Comparison of ENCODE assay signal across 9 mouse cellular contexts in genomic region chr2:103018817-103019494, GRCm38 (mm10). TPM values are rescaled to one million over a fixed set of nuclear protein-coding genes. Genes with fewer than 3 reads are reported as not detected.
A peak's percentile ranks its signal among the peaks of the same experiment; 100 is the strongest.
DNase-seq lines count a peak whose midpoint lies in the region; ATAC-seq and TF ChIP-seq lines count a peak whose summit lies in the region.
"Had no signal": no experiment of that assay in that cellular context is flagged by ENCODE, and none has a peak within 500 bp of the region (broad histone marks: within the 10 kb centered on the region; RNA-seq: fewer than 3 reads in every experiment).

No protein-coding gene starts in this region.

- peak; percentile 56 for TF ChIP-seq CTCF in liver, postnatal 0 days (IDR thresholded peaks at IDR 0.05; ENCODE audit: low read depth)

- no peak for TF ChIP-seq EP300 in liver, postnatal 0 days (IDR thresholded peaks at IDR 0.05; ENCODE audit: low read depth)

- H3K9ac ChIP-seq in embryonic facial prominence, embryonic 11.5 days (replicated peaks; ENCODE audit: low read length) = no peak overlapping the region
- H3K9ac ChIP-seq in liver, postnatal 0 days (replicated peaks) = no peak overlapping the region

- H3K4me3 ChIP-seq in embryonic facial prominence, embryonic 11.5 days (ENCODE audit: low read depth, low read length) = no peak overlapping the region
- no peak overlapping the region for H3K4me3 ChIP-seq in embryonic facial prominence, embryonic 10.5 days
- H3K4me3 ChIP-seq in liver, postnatal 0 days (ENCODE audit: low read depth, low read length) = no peak overlapping the region

- no peak for ATAC-seq in embryonic facial prominence, embryonic 11.5 days (replicated peaks; ENCODE audit: insufficient number of reproducible peaks, low FRiP score, low TSS enrichment, low read depth)
- no peak for ATAC-seq in liver, postnatal 0 days

- H3K4me2 ChIP-seq in embryonic facial prominence, embryonic 11.5 days (ENCODE audit: low read depth, low read length) = no peak overlapping the region
- H3K4me2 ChIP-seq in liver, postnatal 0 days (ENCODE audit: low read depth, low read length) = no peak overlapping the region

- H3K9me3 ChIP-seq in embryonic facial prominence, embryonic 11.5 days (replicated peaks; ENCODE audit: control insufficient read depth, low read length) = no peaks in the 10 kb centered on the region
- no peaks in the 10 kb centered on the region for H3K9me3 ChIP-seq in embryonic facial prominence, embryonic 10.5 days
- H3K9me3 ChIP-seq in liver, postnatal 0 days (ENCODE audit: low read length) = no peaks in the 10 kb centered on the region

- peak; percentile 61 for DNase-seq in embryonic facial prominence, embryonic 11.5 days (ENCODE audit: low spot score)
- no peak for DNase-seq in embryonic facial prominence, embryonic 10.5 days (ENCODE audit: low spot score)
- no peak for DNase-seq in liver, postnatal 0 days
- no peak for DNase-seq in liver
- DNase-seq in induced T-regulatory cell, adult 2 months (ENCODE audit: low read depth) = peak; percentile 76
- peak; percentile 37 for DNase-seq in retina, postnatal 7 days (ENCODE audit: low read depth, low spot score)
- no peak for DNase-seq in right cerebral cortex, postnatal 14 days
- DNase-seq in right cerebral cortex, postnatal 25 days = no peak
- DNase-seq: gastrocnemius, postnatal 10 days had no signal

- H3K27me3 ChIP-seq in embryonic facial prominence, embryonic 11.5 days (ENCODE audit: control insufficient read depth, insufficient read depth, low read length) = no peaks in the 10 kb centered on the region
- H3K27me3 ChIP-seq in embryonic facial prominence, embryonic 10.5 days (replicated peaks; ENCODE audit: low read depth, poor library complexity, severe bottlenecking) = no peaks in the 10 kb centered on the region
- H3K27me3 ChIP-seq in liver, postnatal 0 days (ENCODE audit: insufficient read depth, low read length) = no peaks in the 10 kb centered on the region

- WGBS in embryonic facial prominence, embryonic 11.5 days = 75% methylated on average over 9 of the region's 9 CpGs
- WGBS in embryonic facial prominence, embryonic 10.5 days = 82% methylated on average over 9 of the region's 9 CpGs
- 60% methylated on average over 9 of the region's 9 CpGs for WGBS in liver, postnatal 0 days (ENCODE audit: insufficient replicate concordance)

- no peak overlapping the region for H3K27ac ChIP-seq in embryonic facial prominence, embryonic 11.5 days (replicated peaks; ENCODE audit: low read depth, low read length)
- no peak overlapping the region for H3K27ac ChIP-seq in embryonic facial prominence, embryonic 10.5 days (replicated peaks)
- H3K27ac ChIP-seq in liver, postnatal 0 days (ENCODE audit: low read depth) = no peak overlapping the region

- H3K4me1 ChIP-seq in embryonic facial prominence, embryonic 11.5 days (ENCODE audit: control insufficient read depth, insufficient read depth, low read length) = no peaks in the 10 kb centered on the region
- no peaks in the 10 kb centered on the region for H3K4me1 ChIP-seq in embryonic facial prominence, embryonic 10.5 days
- peaks cover 4% of the 10 kb centered on the region for H3K4me1 ChIP-seq in liver, postnatal 0 days (ENCODE audit: insufficient read depth)

- H3K36me3 ChIP-seq in embryonic facial prominence, embryonic 11.5 days (replicated peaks; ENCODE audit: control insufficient read depth, insufficient read depth, low read depth, low read length) = no peaks in the 10 kb centered on the region
- H3K36me3 ChIP-seq in embryonic facial prominence, embryonic 10.5 days (replicated peaks) = peaks cover 18% of the 10 kb centered on the region
- H3K36me3 ChIP-seq in liver, postnatal 0 days (replicated peaks; ENCODE audit: insufficient read depth, low read length) = peaks cover 14% of the 10 kb centered on the region

RNA-seq across cellular contexts. Expression of gene Pdhx, which starts 54.4 kb away (rescaled TPM):
- 50.7 and 52.1 TPM in 2 replicates for polyA plus RNA-seq in embryonic facial prominence, embryonic 11.5 days (2014; fragmentation: Nextera tagmentation; extraction: Ambion mirVana)
- 40.5 and 44.9 TPM in 2 replicates for polyA plus RNA-seq in embryonic facial prominence, embryonic 10.5 days (2016; fragmentation: Nextera tagmentation; extraction: Ambion mirVana)
- polyA plus RNA-seq in liver, postnatal 0 days (2015; fragmentation: Nextera tagmentation; extraction: Ambion mirVana) = 17.4 and 18.1 TPM in 2 replicates

RNA-seq across cellular contexts. Expression of gene Apip, which starts 54.5 kb away (rescaled TPM):
- polyA plus RNA-seq in embryonic facial prominence, embryonic 11.5 days (2014; fragmentation: Nextera tagmentation; extraction: Ambion mirVana) = 78.3 and 85.0 TPM in 2 replicates
- 65.9 and 74.8 TPM in 2 replicates for polyA plus RNA-seq in embryonic facial prominence, embryonic 10.5 days (2016; fragmentation: Nextera tagmentation; extraction: Ambion mirVana)
- 28.0 and 28.2 TPM in 2 replicates for polyA plus RNA-seq in liver, postnatal 0 days (2015; fragmentation: Nextera tagmentation; extraction: Ambion mirVana)

Comparison
In these comparisons a context has a peak if more than half of its experiments do, and no peak if none do; other contexts are left out.
1. DNase-seq: peak in embryonic facial prominence, embryonic 11.5 days (single experiment), induced T-regulatory cell, adult 2 months (single experiment) and retina, postnatal 7 days (single experiment); none in embryonic facial prominence, embryonic 10.5 days (single experiment), liver, postnatal 0 days (single experiment), liver (single experiment), right cerebral cortex, postnatal 14 days (single experiment) and right cerebral cortex, postnatal 25 days (single experiment).